Mouse (Mus musculus): ENCODE data around the gene Trim25. TPM values are rescaled to one million over a fixed set of nuclear protein-coding genes. Genes with fewer than 3 reads are reported as not detected.
A peak's percentile ranks its signal among the peaks of the same experiment; 100 is the strongest.

Gene Trim25
- total and polyA plus RNA-seq, 3 experiments, result 22.2 to 43.0 TPM; not detected in 1

GRCm38 (mm10) chr11:88994492-88994891 is 4.7 kb upstream of the Trim25 start:
- H3K27ac ChIP-seq (ENCODE audit: control insufficient read depth, low read depth, low read length), result no peak overlapping the region
- H3K9me3 ChIP-seq (replicated peaks; ENCODE audit: insufficient read depth, low read length), result no peaks in the 10 kb centered on the region
- H3K27me3 ChIP-seq (ENCODE audit: control insufficient read depth in 1 of 2, insufficient read depth in 2 of 2, low read length in 2 of 2), result no peaks in the 10 kb centered on the region
- H3K4me3 ChIP-seq (ENCODE audit: control insufficient read depth in 1 of 2, insufficient read depth in 1 of 2, low read depth in 2 of 2, low read length in 2 of 2), result no peak overlapping the region
- H3K9ac ChIP-seq (ENCODE audit: control insufficient read depth, low read depth, low read length, poor library complexity, severe bottlenecking), result peak overlapping the region; percentile 5; the same call in 1 of the 2 replicates
- DNase-seq (ENCODE audit: low read depth, low spot score), result no peak
- TF ChIP-seq USF2 (IDR thresholded peaks at IDR 0.05; ENCODE audit: borderline replicate concordance in 1 of 2, insufficient read depth in 1 of 2, low read depth in 1 of 2, low read length in 2 of 2) (no peak), ZNF384 (IDR thresholded peaks at IDR 0.05; ENCODE audit: low read depth, low read length) (peak; percentile 71; the same call in 1 of the 2 replicates)
- H3K4me1 ChIP-seq (ENCODE audit: control insufficient read depth in 1 of 2, insufficient read depth in 2 of 2, low read length in 2 of 2), result peaks cover 8 to 24% of the 10 kb centered on the region in 2 experiments
- H3K36me3 ChIP-seq (ENCODE audit: control insufficient read depth in 1 of 2, insufficient read depth in 2 of 2, low read length in 2 of 2), result peaks cover 3 to 22% of the 10 kb centered on the region in 2 experiments
- H3K79me2 ChIP-seq (ENCODE audit: control insufficient read depth, insufficient read depth, low read length, poor library complexity), result peaks cover 3% of the 10 kb centered on the region

- no peak for TF ChIP-seq POLR2AphosphoS5 (IDR thresholded peaks at IDR 0.05; ENCODE audit: borderline replicate concordance, low read depth, low read length)
- peak; percentile 76 for TF ChIP-seq ZKSCAN1 (IDR thresholded peaks at IDR 0.05; ENCODE audit: low read depth, low read length)
Measured at GRCm38 (mm10) chr11:88995616-88996015, 3.6 kb upstream of the Trim25 start.

DNA sequence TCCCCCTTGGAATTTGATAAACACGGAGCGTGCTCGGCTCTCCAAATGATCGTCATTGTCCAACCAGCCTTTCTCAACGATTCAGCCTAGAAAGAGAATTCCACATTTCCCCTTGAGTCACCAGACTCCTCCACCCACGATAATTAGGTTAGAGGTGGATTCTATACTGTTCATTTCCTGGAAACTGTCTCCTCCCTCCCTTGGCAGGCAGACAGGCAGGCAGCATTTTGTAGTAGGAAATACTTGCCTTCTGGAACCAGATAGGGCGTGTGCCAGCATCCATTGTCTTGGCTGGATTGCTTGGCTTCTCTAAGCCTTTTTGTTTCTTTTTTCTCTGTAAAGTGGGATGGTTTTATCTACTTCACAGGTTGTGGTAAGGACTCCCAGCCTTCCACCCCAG is 2.7 kb upstream of the Trim25 start:
- Histone ChIP-seq H3K9me3 (replicated peaks; ENCODE audit: insufficient read depth, low read length) (no peaks in the 10 kb centered on the region), H3K27ac (ENCODE audit: control insufficient read depth, low read depth, low read length) (peak overlapping the region; percentile 22; the same call in 1 of the 2 replicates), H3K79me2 (ENCODE audit: control insufficient read depth, insufficient read depth, low read length, poor library complexity) (peaks cover 22% of the 10 kb centered on the region), H3K36me3 (ENCODE audit: control insufficient read depth in 1 of 2, insufficient read depth in 2 of 2, low read length in 2 of 2) (peaks cover 0 to 27% of the 10 kb centered on the region in 2 experiments; a peak in 3 of 4 replicates), H3K4me1 (ENCODE audit: control insufficient read depth in 1 of 2, insufficient read depth in 2 of 2, low read length in 2 of 2) (peaks cover 14 to 33% of the 10 kb centered on the region in 2 experiments), H3K9ac (ENCODE audit: control insufficient read depth, low read depth, low read length, poor library complexity, severe bottlenecking) (no peak overlapping the region), H3K4me3 (ENCODE audit: control insufficient read depth in 1 of 2, insufficient read depth in 1 of 2, low read depth in 2 of 2, low read length in 2 of 2) (peak overlapping the region in 1 of 2 experiments; percentile 30; a peak in 2 of 4 replicates), H3K27me3 (ENCODE audit: control insufficient read depth in 1 of 2, insufficient read depth in 2 of 2, low read length in 2 of 2) (no peaks in the 10 kb centered on the region)
- DNase-seq (ENCODE audit: low read depth, low spot score), result peak; percentile 87
- TF ChIP-seq RCOR1 (IDR thresholded peaks at IDR 0.05; ENCODE audit: low read depth, low read length) (peak; percentile 54; the same call in 1 of the 2 replicates), USF1 (IDR thresholded peaks at IDR 0.05; ENCODE audit: low read depth, low read length) (no peak), ELF1 (IDR thresholded peaks at IDR 0.05; ENCODE audit: low read depth, low read length) (peak; percentile 38; the same call in 1 of the 2 replicates), CTCF (IDR thresholded peaks at IDR 0.05 in 2 of 3, conservative IDR thresholded peaks at IDR 0.05 in 1 of 3; ENCODE audit: control insufficient read depth in 1 of 3, insufficient read depth in 1 of 3, low read depth in 2 of 3, low read length in 3 of 3, poor library complexity in 1 of 3, severe bottlenecking in 1 of 3) (no peak), NELFE (IDR thresholded peaks at IDR 0.05; ENCODE audit: low read depth, low read length) (no peak), MXI1 (IDR thresholded peaks at IDR 0.05; ENCODE audit: low read depth, low read length) (peak; percentile 21; the same call in 1 of the 2 replicates), JUND (IDR thresholded peaks at IDR 0.05; ENCODE audit: low read depth, low read length) (no peak), MYC (IDR thresholded peaks at IDR 0.05; ENCODE audit: low read depth, low read length) (peak; percentile 19; the same call in 1 of the 2 replicates), GABPA (IDR thresholded peaks at IDR 0.05; ENCODE audit: low read depth, low read length) (no peak), NRF1 (IDR thresholded peaks at IDR 0.05; ENCODE audit: insufficient read depth, low read depth, low read length, poor library complexity, severe bottlenecking) (no peak), HCFC1 (IDR thresholded peaks at IDR 0.05; ENCODE audit: low read depth, low read length) (no peak), RAD21 (IDR thresholded peaks at IDR 0.05; ENCODE audit: low read depth, low read length) (no peak), ETS1 (IDR thresholded peaks at IDR 0.05; ENCODE audit: low read depth, low read length) (peak; percentile 62), E2F4 (IDR thresholded peaks at IDR 0.05; ENCODE audit: borderline replicate concordance, low read depth, low read length) (no peak), SIN3A (IDR thresholded peaks at IDR 0.05; ENCODE audit: low read length) (peak; percentile 48; the same call in 1 of the 2 replicates), KAT2A (conservative IDR thresholded peaks at IDR 0.05; ENCODE audit: low read depth, low read length) (no peak), TAL1 (IDR thresholded peaks at IDR 0.05; ENCODE audit: low read length) (peak; percentile 49), ZKSCAN1 (IDR thresholded peaks at IDR 0.05; ENCODE audit: low read depth, low read length) (no peak), EP300 (IDR thresholded peaks at IDR 0.05; ENCODE audit: low read depth in 1 of 2, low read length in 2 of 2) (peak; percentile 62 to 66; a peak in 3 of 4 replicates), ZC3H11A (IDR thresholded peaks at IDR 0.05; ENCODE audit: low read depth, low read length) (no peak), USF2 (IDR thresholded peaks at IDR 0.05; ENCODE audit: borderline replicate concordance in 1 of 2, insufficient read depth in 1 of 2, low read depth in 1 of 2, low read length in 2 of 2) (no peak), GATA1 (IDR thresholded peaks at IDR 0.05; ENCODE audit: low read depth, low read length) (peak; percentile 67)

More at GRCm38 (mm10) chr11:88995616-88996015, 3.6 kb upstream of the Trim25 start:
- H3K27me3 ChIP-seq (ENCODE audit: control insufficient read depth in 1 of 2, insufficient read depth in 2 of 2, low read length in 2 of 2), result no peaks in the 10 kb centered on the region
- H3K27ac ChIP-seq (ENCODE audit: control insufficient read depth, low read depth, low read length), result no peak overlapping the region
- peaks cover 12 to 27% of the 10 kb centered on the region in 2 experiments for H3K4me1 ChIP-seq (ENCODE audit: control insufficient read depth in 1 of 2, insufficient read depth in 2 of 2, low read length in 2 of 2)
- no peak for DNase-seq (ENCODE audit: low read depth, low spot score)
- H3K79me2 ChIP-seq (ENCODE audit: control insufficient read depth, insufficient read depth, low read length, poor library complexity), result peaks cover 14% of the 10 kb centered on the region
- H3K9me3 ChIP-seq (replicated peaks; ENCODE audit: insufficient read depth, low read length), result no peaks in the 10 kb centered on the region
- no peak overlapping the region for H3K9ac ChIP-seq (ENCODE audit: control insufficient read depth, low read depth, low read length, poor library complexity, severe bottlenecking)
- H3K4me3 ChIP-seq (ENCODE audit: control insufficient read depth in 1 of 2, insufficient read depth in 1 of 2, low read depth in 2 of 2, low read length in 2 of 2), result no peak overlapping the region
- H3K36me3 ChIP-seq (ENCODE audit: control insufficient read depth in 1 of 2, insufficient read depth in 2 of 2, low read length in 2 of 2), result peaks cover 3 to 24% of the 10 kb centered on the region in 2 experiments; a peak in 3 of 4 replicates
